Mouse (Mus musculus) brain, embryonic 14.5 days (tissue): ENCODE measurements at regions not wholly inside any gene's neighbourhood (a gene's known extent, or its start where the extent isn't known, plus 50 kb on each side); places are given as distances from the start of the nearest gene placed in this dataset.

Experiments
- CTCF ChIP-seq: fragments of 200-500 bp; IDR thresholded peaks from 2 replicates; pipeline ENCODE4 v1.5.1; 2012; ENCODE audit warnings: inconsistent platforms, mild to moderate bottlenecking, moderate library complexity, borderline replicate concordance; ENCODE audit not compliant: insufficient read depth, insufficient read length; ENCODE audit errors: extremely low read depth
- POLR2A ChIP-seq: fragments of 200-500 bp; IDR thresholded peaks from 2 replicates; pipeline ENCODE4 v1.6.1; 2012; ENCODE audit warnings: mild to moderate bottlenecking, inconsistent platforms, borderline replicate concordance; ENCODE audit not compliant: poor library complexity, insufficient read depth, insufficient read length, severe bottlenecking; ENCODE audit errors: extremely low read depth

DNA sequence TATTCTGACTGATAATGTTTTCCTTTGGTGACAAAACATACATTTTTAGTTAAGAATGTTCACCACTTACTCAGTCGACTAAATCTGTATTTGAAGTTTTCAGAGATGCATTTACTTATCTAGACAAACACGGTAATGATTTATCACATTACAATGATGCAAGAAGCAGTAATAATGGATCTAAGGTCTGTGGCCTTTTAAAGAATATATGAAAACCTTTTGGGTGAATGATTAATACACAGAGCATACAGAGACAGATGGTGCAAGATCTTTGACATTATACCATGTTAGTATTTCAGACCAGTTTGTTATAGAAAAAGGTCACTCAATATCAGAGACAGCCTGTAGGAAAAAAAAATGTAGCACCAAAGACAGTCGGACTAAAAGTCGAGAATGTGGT is 1004.2 kb upstream of the Ncam2 start:
- TF ChIP-seq POLR2A (no peak), CTCF (no peak)
